Mouse (Mus musculus) MEL (cell line): Measurements from ENCODE around the gene Adam33. TPM values are rescaled to one million over a fixed set of nuclear protein-coding genes. Genes with fewer than 3 reads are reported as not detected.

ENCODE experiments used
- DNase-seq: peaks from one replicate; pipeline ENCODE4 v3.0.0; 2011; ENCODE audit warnings: low read depth, low spot score
- H3K27ac ChIP-seq: 2 replicates; pipeline ENCODE4 v1.5.1; 2012; ENCODE audit warnings: low read depth, mild to moderate bottlenecking, control low read depth, low read length, moderate library complexity; ENCODE audit not compliant: control insufficient read depth
- H3K27me3 ChIP-seq, 2 experiments: fragments of 150-350 bp in 1 of 2; sonication (generic) in 1 of 2; 2 replicates each; pipeline ENCODE4 v1.6.1; 2012; ENCODE audit warnings: low read length in 2 of 2, mild to moderate bottlenecking in 2 of 2, improper control_type of control experiment in 1 of 2, moderate library complexity in 1 of 2; ENCODE audit not compliant: insufficient read depth in 2 of 2, control insufficient read depth in 1 of 2
- H3K36me3 ChIP-seq, 2 experiments: 2 replicates each; pipeline ENCODE4 v1.6.1; 2012 to 2014; ENCODE audit warnings: low read length in 2 of 2, improper control_type of control experiment in 1 of 2, inconsistent platforms in 1 of 2, mild to moderate bottlenecking in 1 of 2; ENCODE audit not compliant: insufficient read depth in 2 of 2, control insufficient read depth in 1 of 2
- H3K4me1 ChIP-seq, 2 experiments: fragments of 150-350 bp in 1 of 2; sonication (generic) in 1 of 2; 2 replicates each; pipeline ENCODE4 v1.6.1; 2012; ENCODE audit warnings: low read length in 2 of 2, improper control_type of control experiment in 1 of 2, mild to moderate bottlenecking in 1 of 2; ENCODE audit not compliant: insufficient read depth in 2 of 2, control insufficient read depth in 1 of 2
- H3K4me3 ChIP-seq, 2 experiments: fragments of 150-350 bp in 1 of 2; sonication (generic) in 1 of 2; 2 replicates each; pipeline ENCODE4 v1.5.1; 2012; ENCODE audit warnings: low read depth in 2 of 2, low read length in 2 of 2, mild to moderate bottlenecking in 2 of 2, moderate library complexity in 2 of 2, control low read depth in 1 of 2, improper control_type of control experiment in 1 of 2; ENCODE audit not compliant: control insufficient read depth in 1 of 2, insufficient read depth in 1 of 2
- H3K79me2 ChIP-seq: 2 replicates; pipeline ENCODE4 v1.6.1; 2012; ENCODE audit warnings: mild to moderate bottlenecking, low read length, moderate library complexity; ENCODE audit not compliant: control insufficient read depth, poor library complexity, insufficient read depth
- H3K9ac ChIP-seq: 2 replicates; pipeline ENCODE4 v1.6.1; 2012; ENCODE audit warnings: low read depth, mild to moderate bottlenecking, control low read depth, low read length, moderate library complexity; ENCODE audit not compliant: control insufficient read depth, poor library complexity, severe bottlenecking
- H3K9me3 ChIP-seq: fragments of 150-350 bp; sonication (generic); replicated peaks from 2 replicates; pipeline ENCODE4 v1.6.1; 2012; ENCODE audit warnings: mild to moderate bottlenecking, low read length, improper control_type of control experiment, moderate library complexity; ENCODE audit not compliant: insufficient read depth
- CHD2 ChIP-seq: IDR thresholded peaks from 2 replicates; pipeline ENCODE4 v1.6.1; 2011; ENCODE audit warnings: low read length, improper control_type of control experiment
- E2F4 ChIP-seq: IDR thresholded peaks from 2 replicates; pipeline ENCODE4 v1.6.1; 2011; ENCODE audit warnings: low read depth, low read length, improper control_type of control experiment, borderline replicate concordance
- ELF1 ChIP-seq: IDR thresholded peaks from 2 replicates; pipeline ENCODE4 v1.6.1; 2014; ENCODE audit warnings: low read depth, mild to moderate bottlenecking, inconsistent platforms, low read length, improper control_type of control experiment, moderate library complexity
- EP300 ChIP-seq, 2 experiments: IDR thresholded peaks; 2 replicates each; pipeline ENCODE4 v1.6.1; 2011; ENCODE audit warnings: improper control_type of control experiment in 2 of 2, low read length in 2 of 2, low read depth in 1 of 2, mild to moderate bottlenecking in 1 of 2
- GABPA ChIP-seq: IDR thresholded peaks from 2 replicates; pipeline ENCODE4 v1.6.1; 2012; ENCODE audit warnings: low read depth, mild to moderate bottlenecking, inconsistent platforms, low read length, improper control_type of control experiment, moderate library complexity
- GATA1 ChIP-seq: IDR thresholded peaks from 2 replicates; pipeline ENCODE4 v1.6.1; 2011; ENCODE audit warnings: low read depth, low read length, improper control_type of control experiment
- JUND ChIP-seq: IDR thresholded peaks from 2 replicates; pipeline ENCODE4 v1.6.1; 2011; ENCODE audit warnings: low read depth, mild to moderate bottlenecking, improper control_type of control experiment, low read length
- KAT2A ChIP-seq: conservative IDR thresholded peaks from 2 replicates; pipeline ENCODE4 v1.6.1; 2012; ENCODE audit warnings: low read depth, low read length, improper control_type of control experiment, inconsistent platforms
- MAFK ChIP-seq: IDR thresholded peaks from 2 replicates; pipeline ENCODE4 v1.6.1; 2011; ENCODE audit warnings: low read depth, mild to moderate bottlenecking, low read length, improper control_type of control experiment, borderline replicate concordance
- MAX ChIP-seq: IDR thresholded peaks from 2 replicates; pipeline ENCODE4 v1.6.1; 2011; ENCODE audit warnings: low read length, improper control_type of control experiment
- MYB ChIP-seq: IDR thresholded peaks from 2 replicates; pipeline ENCODE4 v1.6.1; 2011; ENCODE audit warnings: mild to moderate bottlenecking, low read depth, low read length, improper control_type of control experiment
- NRF1 ChIP-seq: IDR thresholded peaks from 2 replicates; pipeline ENCODE4 v1.6.1; 2014; ENCODE audit warnings: low read depth, mild to moderate bottlenecking, inconsistent platforms, low read length, improper control_type of control experiment, moderate library complexity; ENCODE audit not compliant: poor library complexity, insufficient read depth, severe bottlenecking
- POLR2AphosphoS5 ChIP-seq: IDR thresholded peaks from 2 replicates; pipeline ENCODE4 v1.6.1; 2012; ENCODE audit warnings: low read depth, borderline replicate concordance, mild to moderate bottlenecking, inconsistent platforms, low read length, moderate library complexity, mixed read lengths
- RCOR1 ChIP-seq: IDR thresholded peaks from 2 replicates; pipeline ENCODE4 v1.6.1; 2012; ENCODE audit warnings: low read depth, mild to moderate bottlenecking, inconsistent platforms, low read length, improper control_type of control experiment
- SMC3 ChIP-seq: IDR thresholded peaks from 2 replicates; pipeline ENCODE4 v1.6.1; 2011; ENCODE audit warnings: low read depth, low read length, improper control_type of control experiment
- TCF12 ChIP-seq: IDR thresholded peaks from 2 replicates; pipeline ENCODE4 v1.6.1; 2014; ENCODE audit warnings: low read depth, mild to moderate bottlenecking, inconsistent platforms, low read length, improper control_type of control experiment, moderate library complexity
- UBTF ChIP-seq: IDR thresholded peaks from 2 replicates; pipeline ENCODE4 v1.6.1; 2012; ENCODE audit warnings: low read depth, mild to moderate bottlenecking, inconsistent platforms, low read length, improper control_type of control experiment, moderate library complexity, borderline replicate concordance; ENCODE audit not compliant: insufficient read depth
- USF1 ChIP-seq: IDR thresholded peaks from 2 replicates; pipeline ENCODE4 v1.6.1; 2014; ENCODE audit warnings: low read depth, mild to moderate bottlenecking, inconsistent platforms, low read length, improper control_type of control experiment, moderate library complexity
- USF2 ChIP-seq, 2 experiments: IDR thresholded peaks; 2 replicates each; pipeline ENCODE4 v1.6.1; 2011 to 2012; ENCODE audit warnings: improper control_type of control experiment in 2 of 2, low read length in 2 of 2, borderline replicate concordance in 1 of 2, inconsistent platforms in 1 of 2, low read depth in 1 of 2, mild to moderate bottlenecking in 1 of 2; ENCODE audit not compliant: insufficient read depth in 1 of 2
- ZKSCAN1 ChIP-seq: IDR thresholded peaks from 2 replicates; pipeline ENCODE4 v1.6.1; 2012; ENCODE audit warnings: low read depth, mild to moderate bottlenecking, inconsistent platforms, low read length, improper control_type of control experiment, moderate library complexity
- ZMIZ1 ChIP-seq: IDR thresholded peaks from 2 replicates; pipeline ENCODE4 v1.6.1; 2012; ENCODE audit warnings: low read depth, mild to moderate bottlenecking, inconsistent platforms, low read length, improper control_type of control experiment, moderate library complexity
- polyA plus RNA-seq, 2 experiments: library from polyadenylated mRNA; stranded (reverse) in 1 of 2; unstranded in 1 of 2; fragments of >175 nt in 1 of 2; fragments of >200 nt in 1 of 2; gene quantifications; 2 replicates each; pipeline versions ENCODE4 v1.2.1 to v1.2.4; 2012; ENCODE audit warnings: low replicate concordance in 2 of 2, low read depth in 1 of 2; ENCODE audit not compliant: insufficient read length in 2 of 2, insufficient read depth in 1 of 2, missing spikeins in 1 of 2
- total RNA-seq: library from RNA; depleted of rRNA; stranded (reverse); fragments of 300-350 nt; gene quantifications from 2 replicates; pipeline ENCODE4 v1.2.3, GENCODE M21; 2012

Gene Adam33
- total and polyA plus RNA-seq, 3 experiments, result 0.12 to 0.28 TPM; not detected in 1

GRCm38 (mm10) chr2:131067481-131067880 lies 3.9 kb upstream of the Adam33 start:
- TF ChIP-seq USF1, result no peak
- no peak for TF ChIP-seq MYB
- TF ChIP-seq GABPA, result no peak
- no peak for TF ChIP-seq CHD2
- TF ChIP-seq ZMIZ1, result no peak
- TF ChIP-seq TCF12, result no peak
- no peak for TF ChIP-seq E2F4
- TF ChIP-seq POLR2AphosphoS5, result no peak
- TF ChIP-seq NRF1, result no peak
- TF ChIP-seq ZKSCAN1, result no peak
- no peak for TF ChIP-seq GATA1
- TF ChIP-seq ELF1, result no peak
- TF ChIP-seq EP300 (IDR thresholded peaks at IDR 0.05; ENCODE audit: low read depth in 1 of 2, low read length in 2 of 2), result no peak
- no peak for TF ChIP-seq UBTF
- TF ChIP-seq KAT2A, result no peak
- TF ChIP-seq USF2 (IDR thresholded peaks at IDR 0.05; ENCODE audit: borderline replicate concordance in 1 of 2, insufficient read depth in 1 of 2, low read depth in 1 of 2, low read length in 2 of 2), result no peak
- TF ChIP-seq JUND, result no peak
- H3K4me3 ChIP-seq, result no peak overlapping the region
- DNase-seq, result no peak
- H3K36me3 ChIP-seq, result no peaks in the 10 kb centered on the region
- no peaks in the 10 kb centered on the region for H3K9me3 ChIP-seq
- no peaks in the 10 kb centered on the region for H3K4me1 ChIP-seq
- no peak overlapping the region for H3K9ac ChIP-seq
- peaks cover 0 to 3% of the 10 kb centered on the region in 2 experiments; a peak in 3 of 4 replicates for H3K27me3 ChIP-seq
- no peak overlapping the region for H3K27ac ChIP-seq
- H3K79me2 ChIP-seq, result no peaks in the 10 kb centered on the region

GRCm38 (mm10) chr2:131066342-131066741 lies 2.7 kb upstream of the Adam33 start:
- TF ChIP-seq MAFK (no peak), ZMIZ1 (no peak), MAX (no peak), UBTF (no peak), RCOR1 (no peak), SMC3 (no peak)
- Histone ChIP-seq H3K79me2 (no peaks in the 10 kb centered on the region), H3K27ac (no peak overlapping the region), H3K9me3 (no peaks in the 10 kb centered on the region), H3K9ac (no peak overlapping the region), H3K36me3 (no peaks in the 10 kb centered on the region), H3K4me1 (no peaks in the 10 kb centered on the region), H3K4me3 (no peak overlapping the region), H3K27me3 (peaks cover 3% of the 10 kb centered on the region in 2 experiments; a peak in 3 of 4 replicates)
- DNase-seq, result no peak
